Mouse (Mus musculus): ENCODE measurements around the gene Tjp1.

Tjp1 gene

GRCm38 (mm10) chr7:65350348-65351079 lies 177.1 kb downstream of the Tjp1 start:
- DNase-seq = no peak

- DNase-seq = no peak
These were observed 179.0 kb downstream of the Tjp1 start for GRCm38 (mm10) chr7:65348540-65348939.

GRCm38 (mm10) chr7:65345314-65345713 lies 182.3 kb downstream of the Tjp1 start:
- DNase-seq = no peak

GRCm38 (mm10) chr7:65337581-65338270 lies 189.9 kb downstream of the Tjp1 start:
- no peak for DNase-seq

- DNase-seq = no peak
These were observed 194.4 kb downstream of the Tjp1 start for GRCm38 (mm10) chr7:65333081-65333760.

- DNase-seq = peak; percentile 88 to 91
These were observed 208.4 kb downstream of the Tjp1 start for GRCm38 (mm10) chr7:65319047-65319725.

GRCm38 (mm10) chr7:65317418-65317817 lies 210.2 kb downstream of the Tjp1 start:
- peak; percentile 83 to 84 for DNase-seq

- no peak for DNase-seq
These were observed 212.4 kb downstream of the Tjp1 start for GRCm38 (mm10) chr7:65315182-65315581.

- no peak for DNase-seq
These were observed 230.6 kb downstream of the Tjp1 start for GRCm38 (mm10) chr7:65296675-65297589.

- DNase-seq = no peak
These were observed 244.7 kb downstream of the Tjp1 start for GRCm38 (mm10) chr7:65282886-65283285.

- DNase-seq = no peak
These were observed 245.6 kb downstream of the Tjp1 start for GRCm38 (mm10) chr7:65281960-65282359.

- peak in 1 of 2 experiments; percentile 15 for DNase-seq
These were observed 246.4 kb downstream of the Tjp1 start for GRCm38 (mm10) chr7:65280944-65281912.

GRCm38 (mm10) chr7:65279277-65279676 lies 248.3 kb downstream of the Tjp1 start:
- DNase-seq = peak; percentile 45 to 60

- no peak for DNase-seq
These were observed 251.8 kb downstream of the Tjp1 start for GRCm38 (mm10) chr7:65275761-65276160.

GRCm38 (mm10) chr7:65274216-65274615 lies 253.4 kb downstream of the Tjp1 start:
- peak; percentile 83 to 84 for DNase-seq

- DNase-seq = no peak
These were observed 277.9 kb downstream of the Tjp1 start for GRCm38 (mm10) chr7:65249656-65250055.

Measured in cerebellum, postnatal 14 days (tissue).